Mouse (Mus musculus): Measurements from ENCODE around the gene Aff1. TPM values are rescaled to one million over a fixed set of nuclear protein-coding genes. Genes with fewer than 3 reads are reported as not detected.

Gene Aff1
- polyA plus RNA-seq, 1 experiment = 13.6 TPM

DNA sequence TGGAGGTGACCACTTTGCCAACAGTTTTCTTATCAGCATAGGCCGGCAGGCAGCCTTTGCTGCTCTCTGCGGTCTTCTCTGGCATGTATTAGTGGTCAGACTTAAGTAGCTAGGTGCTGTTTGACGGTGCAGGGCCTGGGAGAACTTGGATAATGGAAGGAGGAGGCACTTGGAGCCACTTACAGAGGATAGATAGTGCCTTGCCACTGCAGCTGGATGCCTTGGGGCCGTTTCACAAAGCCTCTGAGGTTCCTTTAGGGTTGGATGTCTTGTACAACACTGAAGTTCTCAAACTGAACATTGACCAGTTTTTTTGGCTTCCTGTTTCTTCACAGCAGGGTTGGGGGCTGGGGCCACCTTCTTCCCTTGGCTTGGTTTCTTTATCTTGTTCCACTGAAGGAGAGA is 70.7 kb downstream of the Aff1 start:
- H3K4me3 ChIP-seq (replicated peaks) = peak overlapping the region; percentile 86
- no peaks in the 10 kb centered on the region for H3K27me3 ChIP-seq (replicated peaks)
- peaks cover 9% of the 10 kb centered on the region for H3K9me3 ChIP-seq
- TF ChIP-seq GATA1 (IDR thresholded peaks at IDR 0.05; ENCODE audit: borderline replicate concordance, low read length) (no peak), FLI1 (IDR thresholded peaks at IDR 0.05; ENCODE audit: low read length) (no peak)
- peaks cover 29% of the 10 kb centered on the region for H3K36me3 ChIP-seq (replicated peaks; ENCODE audit: low read length)
- H3K4me1 ChIP-seq = peaks cover 95% of the 10 kb centered on the region

DNA sequence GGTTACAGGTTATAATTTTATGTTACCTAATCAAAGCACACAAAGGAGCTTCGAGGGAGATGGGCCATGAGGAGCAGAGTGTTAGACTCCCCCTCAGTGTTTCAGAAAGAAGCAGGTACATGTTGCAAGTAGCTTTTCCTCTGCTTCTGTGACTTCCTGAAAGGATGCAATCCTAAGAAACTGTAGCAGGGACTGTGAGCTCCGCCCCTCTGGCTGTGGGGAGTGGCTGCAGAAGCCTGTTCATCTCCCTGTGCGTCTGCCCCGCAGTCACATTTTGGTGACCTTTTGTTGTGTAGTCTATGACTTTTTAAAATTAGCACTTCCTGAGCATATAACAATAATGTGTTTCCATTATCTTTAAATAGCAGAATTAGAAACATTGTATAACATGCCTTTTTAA is 73.2 kb downstream of the Aff1 start:
- peaks cover 9% of the 10 kb centered on the region for H3K9me3 ChIP-seq
- no peaks in the 10 kb centered on the region for H3K27me3 ChIP-seq (replicated peaks)
- TF ChIP-seq FLI1 (IDR thresholded peaks at IDR 0.05; ENCODE audit: low read length) (no peak), GATA1 (IDR thresholded peaks at IDR 0.05; ENCODE audit: borderline replicate concordance, low read length) (no peak)
- H3K36me3 ChIP-seq (replicated peaks; ENCODE audit: low read length) = peaks cover 45% of the 10 kb centered on the region
- H3K4me1 ChIP-seq = peaks cover 89% of the 10 kb centered on the region
- H3K4me3 ChIP-seq (replicated peaks) = no peak overlapping the region

DNA sequence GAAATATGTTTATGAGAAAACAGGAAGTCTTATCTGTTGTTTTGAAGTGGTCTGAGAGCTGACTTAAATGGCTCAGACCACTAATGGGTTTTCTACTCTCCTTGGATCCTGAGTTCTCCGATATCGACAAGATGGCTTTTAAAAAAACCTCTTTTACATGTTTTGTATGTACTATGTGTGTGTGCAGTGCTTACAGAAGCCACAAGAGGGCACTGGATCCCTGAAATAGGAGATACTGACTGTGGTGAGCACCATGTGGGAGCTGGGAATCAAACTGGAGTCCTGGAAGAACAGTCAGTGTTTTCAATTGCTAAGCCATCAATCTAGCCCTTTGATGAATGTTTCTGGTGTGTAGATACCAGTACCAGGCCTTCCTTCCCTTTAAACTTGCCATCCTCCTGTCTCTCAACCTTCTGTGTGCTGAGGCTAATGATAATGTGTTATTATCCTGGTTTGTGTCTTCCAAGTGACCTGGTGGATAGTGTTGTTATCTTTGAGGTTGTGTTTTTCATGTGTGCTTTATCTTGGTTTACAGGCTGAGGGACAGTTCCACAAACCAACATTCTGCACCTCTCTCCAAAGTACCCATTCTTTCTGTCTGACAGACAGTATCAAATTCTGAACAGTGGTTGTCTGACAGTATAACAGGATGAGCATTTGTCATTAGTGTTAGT is 73.7 kb downstream of the Aff1 start:
- peaks cover 89% of the 10 kb centered on the region for H3K4me1 ChIP-seq
- H3K36me3 ChIP-seq (replicated peaks; ENCODE audit: low read length) = peaks cover 48% of the 10 kb centered on the region
- H3K27me3 ChIP-seq (replicated peaks) = no peaks in the 10 kb centered on the region
- peaks cover 9% of the 10 kb centered on the region for H3K9me3 ChIP-seq
- no peak for TF ChIP-seq GATA1 (IDR thresholded peaks at IDR 0.05; ENCODE audit: borderline replicate concordance, low read length)
- TF ChIP-seq FLI1 (IDR thresholded peaks at IDR 0.05; ENCODE audit: low read length) = no peak
- no peak overlapping the region for H3K4me3 ChIP-seq (replicated peaks)

DNA sequence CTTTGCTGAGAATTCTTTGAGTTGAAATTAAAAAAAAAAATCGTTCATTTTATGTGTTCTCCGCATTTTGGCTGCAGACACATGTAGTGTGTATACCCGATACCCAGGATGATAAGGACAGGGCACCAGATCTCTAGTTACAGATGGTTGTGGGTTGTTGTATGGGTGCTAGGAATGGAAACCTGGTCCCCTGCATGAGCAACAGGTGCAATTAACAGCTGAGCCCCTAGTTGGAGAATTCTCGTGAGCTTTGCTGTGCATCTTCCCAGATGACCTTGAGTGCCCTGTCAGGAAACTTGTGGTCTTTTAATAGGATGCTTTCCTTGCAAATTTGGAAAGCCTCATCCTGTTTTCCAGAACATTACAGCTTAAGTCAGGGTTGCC is 74.2 kb downstream of the Aff1 start:
- peaks cover 89% of the 10 kb centered on the region for H3K4me1 ChIP-seq
- H3K9me3 ChIP-seq = peaks cover 9% of the 10 kb centered on the region
- H3K36me3 ChIP-seq (replicated peaks; ENCODE audit: low read length) = peaks cover 53% of the 10 kb centered on the region
- no peak overlapping the region for H3K4me3 ChIP-seq (replicated peaks)
- no peaks in the 10 kb centered on the region for H3K27me3 ChIP-seq (replicated peaks)
- TF ChIP-seq GATA1 (IDR thresholded peaks at IDR 0.05; ENCODE audit: borderline replicate concordance, low read length) (no peak), FLI1 (IDR thresholded peaks at IDR 0.05; ENCODE audit: low read length) (no peak)

DNA sequence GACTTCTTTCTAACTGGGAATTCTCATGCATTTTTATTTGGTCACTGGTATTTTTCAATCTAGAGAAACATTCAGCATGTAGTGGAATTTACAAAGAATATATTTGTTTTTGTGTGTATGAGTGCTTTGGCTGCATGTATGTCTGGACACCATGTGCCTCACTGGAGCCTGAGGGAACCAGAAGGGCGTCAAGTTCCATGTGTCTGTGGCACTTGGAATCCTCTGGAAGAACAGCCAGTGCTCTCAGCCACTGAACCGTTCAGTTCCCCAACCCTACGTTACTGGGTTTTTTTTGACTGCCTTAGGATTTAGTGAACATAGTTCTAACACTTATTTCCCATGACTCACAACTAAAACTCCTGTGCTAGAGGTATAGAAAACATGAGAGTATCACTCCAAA is 76.8 kb downstream of the Aff1 start:
- Histone ChIP-seq H3K27me3 (replicated peaks) (no peaks in the 10 kb centered on the region), H3K4me3 (replicated peaks) (no peak overlapping the region), H3K36me3 (replicated peaks; ENCODE audit: low read length) (peaks cover 53% of the 10 kb centered on the region), H3K4me1 (peaks cover 89% of the 10 kb centered on the region), H3K9me3 (peaks cover 9% of the 10 kb centered on the region)
- TF ChIP-seq GATA1 (IDR thresholded peaks at IDR 0.05; ENCODE audit: borderline replicate concordance, low read length) (no peak), FLI1 (IDR thresholded peaks at IDR 0.05; ENCODE audit: low read length) (no peak)

DNA sequence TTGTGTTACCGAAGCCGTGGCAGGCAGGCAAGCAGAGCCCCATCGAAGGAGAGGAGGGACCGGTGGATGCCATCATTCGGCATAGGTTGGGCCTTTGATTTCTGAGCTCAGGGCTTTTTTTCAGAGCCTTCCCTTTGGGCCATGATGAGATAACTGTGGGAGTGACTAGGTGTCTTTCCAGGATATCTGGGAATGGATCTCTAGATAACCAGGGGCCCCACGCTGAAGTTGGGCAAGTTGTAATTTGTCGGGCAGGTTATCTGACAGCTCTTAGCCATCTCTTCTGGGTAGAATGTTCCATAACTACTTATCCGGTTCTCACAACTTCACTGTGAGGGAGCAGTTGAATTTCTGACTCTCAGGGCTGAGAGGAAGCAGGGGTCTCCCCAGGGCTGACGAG is 77.5 kb downstream of the Aff1 start:
- Histone ChIP-seq H3K9me3 (peaks cover 9% of the 10 kb centered on the region), H3K4me1 (peaks cover 92% of the 10 kb centered on the region), H3K27me3 (replicated peaks) (no peaks in the 10 kb centered on the region), H3K4me3 (replicated peaks) (no peak overlapping the region), H3K36me3 (replicated peaks; ENCODE audit: low read length) (peaks cover 50% of the 10 kb centered on the region)
- TF ChIP-seq GATA1 (IDR thresholded peaks at IDR 0.05; ENCODE audit: borderline replicate concordance, low read length) (no peak), FLI1 (IDR thresholded peaks at IDR 0.05; ENCODE audit: low read length) (no peak)

DNA sequence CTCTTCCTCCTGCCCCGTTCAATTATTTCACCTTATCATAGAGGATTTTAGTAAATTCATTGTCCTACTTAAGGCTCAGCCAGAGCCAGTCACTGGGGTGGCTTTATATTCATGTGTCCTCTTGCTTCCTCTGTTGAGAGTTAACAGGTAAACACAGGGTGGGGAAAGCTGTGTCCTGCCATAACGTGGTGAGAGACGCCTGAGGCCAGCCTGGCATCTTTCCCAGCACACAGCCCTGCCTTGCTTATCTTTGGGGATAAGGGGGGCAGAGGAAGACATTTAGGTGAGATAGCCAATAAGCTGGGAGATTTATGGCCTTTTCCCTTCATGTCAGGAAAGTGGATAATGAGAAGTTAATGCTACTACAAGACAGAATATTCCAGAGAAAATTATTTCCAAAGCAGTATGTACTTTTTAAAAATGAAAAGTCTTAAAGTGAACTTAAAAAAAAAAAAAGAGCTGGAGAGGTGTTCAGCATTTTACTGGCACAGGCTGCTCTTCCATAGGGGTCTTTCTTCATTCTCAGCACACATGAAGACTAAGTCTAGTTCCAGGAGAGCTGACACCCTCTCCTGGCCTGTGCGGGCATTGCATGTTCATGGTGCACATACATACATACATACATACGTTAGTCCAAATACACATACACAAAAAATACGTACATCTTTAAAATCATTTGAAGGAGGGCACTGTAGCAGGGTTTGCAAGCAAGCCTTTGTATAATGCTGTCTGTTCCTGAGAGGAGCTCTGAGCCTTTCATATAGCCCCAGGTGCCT is 78.5 kb downstream of the Aff1 start:
- peaks cover 46% of the 10 kb centered on the region for H3K36me3 ChIP-seq (replicated peaks; ENCODE audit: low read length)
- TF ChIP-seq FLI1 (IDR thresholded peaks at IDR 0.05; ENCODE audit: low read length) = no peak
- TF ChIP-seq GATA1 (IDR thresholded peaks at IDR 0.05; ENCODE audit: borderline replicate concordance, low read length) = no peak
- no peak overlapping the region for H3K4me3 ChIP-seq (replicated peaks)
- H3K4me1 ChIP-seq = peaks cover 93% of the 10 kb centered on the region
- peaks cover 5% of the 10 kb centered on the region for H3K9me3 ChIP-seq
- H3K27me3 ChIP-seq (replicated peaks) = no peaks in the 10 kb centered on the region

DNA sequence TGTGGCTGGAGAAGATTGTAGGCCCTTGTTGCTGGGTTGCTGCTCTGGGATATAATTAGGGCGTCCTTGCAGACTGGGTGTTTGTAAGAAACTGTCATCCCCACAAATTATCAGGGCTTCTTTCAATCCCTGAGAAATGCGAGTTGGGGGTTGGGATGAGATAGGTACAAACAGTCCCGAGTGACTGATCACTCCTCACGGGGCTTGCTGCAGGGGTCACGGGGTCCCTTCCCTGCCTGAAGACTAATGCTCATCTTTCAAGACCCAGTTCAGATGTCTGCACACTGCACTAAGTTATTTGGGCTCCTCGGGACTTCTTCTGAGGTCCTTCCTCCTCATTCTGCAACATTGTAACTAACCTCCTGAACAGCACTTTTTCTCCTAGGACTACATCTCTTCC is 79.2 kb downstream of the Aff1 start:
- no peak overlapping the region for H3K4me3 ChIP-seq (replicated peaks)
- H3K27me3 ChIP-seq (replicated peaks) = no peaks in the 10 kb centered on the region
- peaks cover 41% of the 10 kb centered on the region for H3K36me3 ChIP-seq (replicated peaks; ENCODE audit: low read length)
- TF ChIP-seq FLI1 (IDR thresholded peaks at IDR 0.05; ENCODE audit: low read length) (no peak), GATA1 (IDR thresholded peaks at IDR 0.05; ENCODE audit: borderline replicate concordance, low read length) (no peak)
- H3K9me3 ChIP-seq = no peaks in the 10 kb centered on the region
- peaks cover 91% of the 10 kb centered on the region for H3K4me1 ChIP-seq

DNA sequence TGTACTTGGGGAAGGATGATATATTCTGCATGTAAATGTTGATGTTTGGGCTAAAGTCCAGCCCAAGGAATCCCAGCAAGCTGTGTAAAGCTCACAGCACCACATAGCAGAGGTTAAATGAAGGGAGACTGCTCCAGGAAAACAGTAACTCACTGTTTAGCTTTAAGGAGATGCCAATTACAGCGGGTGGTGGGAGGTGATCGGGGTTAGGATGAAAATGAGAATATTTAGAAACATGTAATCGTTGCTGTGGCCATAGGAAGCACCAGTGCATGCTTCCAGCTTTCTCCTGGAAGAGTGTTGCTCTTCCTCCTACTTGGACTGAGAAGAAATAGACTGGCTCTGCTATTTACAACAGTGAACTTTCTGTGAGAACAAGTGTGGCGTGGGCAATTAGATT is 80.1 kb downstream of the Aff1 start:
- TF ChIP-seq GATA1 (IDR thresholded peaks at IDR 0.05; ENCODE audit: borderline replicate concordance, low read length) (no peak), FLI1 (IDR thresholded peaks at IDR 0.05; ENCODE audit: low read length) (no peak)
- H3K4me3 ChIP-seq (replicated peaks) = no peak overlapping the region
- no peaks in the 10 kb centered on the region for H3K9me3 ChIP-seq
- peaks cover 89% of the 10 kb centered on the region for H3K4me1 ChIP-seq
- no peaks in the 10 kb centered on the region for H3K27me3 ChIP-seq (replicated peaks)
- H3K36me3 ChIP-seq (replicated peaks; ENCODE audit: low read length) = peaks cover 35% of the 10 kb centered on the region

DNA sequence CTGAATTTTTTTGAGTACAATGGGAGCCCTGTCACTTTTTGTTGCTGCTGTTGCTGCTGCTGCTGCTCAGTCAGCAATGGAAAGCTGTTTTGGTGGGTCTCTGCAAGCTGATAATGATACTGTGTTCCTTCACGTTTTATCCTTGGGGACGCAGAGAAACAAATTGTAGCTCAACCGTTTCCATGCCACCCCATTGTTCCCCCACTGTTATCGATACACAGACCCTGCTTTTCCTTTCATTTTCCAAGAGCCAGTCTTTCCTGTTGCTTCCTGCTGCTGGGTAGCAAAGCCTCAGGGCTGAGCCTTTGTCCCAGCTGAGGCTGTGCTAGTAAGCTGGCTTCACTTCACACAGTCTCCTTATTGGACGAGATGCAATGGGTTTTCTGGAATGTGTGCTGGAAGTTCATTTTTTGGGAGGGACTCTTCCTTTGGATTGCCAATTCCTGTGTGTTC is 81.0 kb downstream of the Aff1 start:
- no peak for TF ChIP-seq FLI1 (IDR thresholded peaks at IDR 0.05; ENCODE audit: low read length)
- TF ChIP-seq GATA1 (IDR thresholded peaks at IDR 0.05; ENCODE audit: borderline replicate concordance, low read length) = no peak
- H3K36me3 ChIP-seq (replicated peaks; ENCODE audit: low read length) = peaks cover 33% of the 10 kb centered on the region
- H3K4me3 ChIP-seq (replicated peaks) = peak overlapping the region; percentile 73
- H3K4me1 ChIP-seq = peaks cover 88% of the 10 kb centered on the region
- no peaks in the 10 kb centered on the region for H3K27me3 ChIP-seq (replicated peaks)
- no peaks in the 10 kb centered on the region for H3K9me3 ChIP-seq

Measured in megakaryocyte, embryonic 14.5 days (primary cell).